Mouse (Mus musculus) spleen, adult 12 weeks (tissue): ENCODE results near the gene Gm6502.
"Not testable (repeated sequence)": the region's sequence is repeated elsewhere in the genome, so short reads cannot be mapped to it uniquely, and the experiment has no call there.

Experiments
- DNase-seq: peaks from one replicate; pipeline ENCODE4 v3.0.0; 2022; ENCODE audit warnings: low spot score

Gm6502 gene

DNA sequence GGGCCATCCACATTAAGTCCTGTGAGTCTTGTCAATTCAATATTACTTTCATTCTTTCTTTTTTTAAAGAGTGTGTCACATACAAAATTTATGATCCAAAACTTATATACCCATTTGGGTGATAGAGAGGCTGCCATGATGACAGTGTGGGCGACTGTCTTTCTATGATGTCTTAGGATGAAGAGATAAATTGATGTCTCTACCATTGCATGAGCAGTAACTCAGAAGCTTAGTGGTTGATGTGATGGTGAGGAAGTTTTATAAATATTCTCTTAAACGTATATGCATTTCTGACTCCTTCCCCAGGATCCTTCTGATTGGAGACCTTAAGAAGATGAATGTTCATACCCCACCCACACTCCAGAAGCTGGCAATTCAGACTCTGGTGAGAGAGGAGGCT is at the start of gene Gm6502:
Gene Gm6502, plus strand, starts transcription at position 301 of the 400 bp plus-strand sequence.
- not testable (repeated sequence) for DNase-seq

DNA sequence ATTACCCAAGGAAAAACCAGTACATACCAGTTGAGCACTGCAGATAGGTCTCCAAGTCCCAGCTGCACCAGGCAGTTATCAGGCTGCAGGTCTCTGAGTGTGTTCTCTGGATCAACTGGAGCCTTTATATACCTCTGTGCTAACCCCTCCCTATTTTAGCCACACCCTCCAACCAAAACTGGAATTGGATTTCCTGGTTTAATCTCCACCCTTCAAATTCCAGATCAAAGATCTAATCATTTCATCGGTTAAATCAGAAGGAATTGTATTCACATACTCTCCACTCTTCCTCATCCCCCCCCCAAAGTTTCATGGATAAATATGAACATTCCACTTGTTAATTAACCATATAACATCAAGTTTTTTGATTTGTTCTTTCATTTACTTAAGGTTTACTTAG is 7.5 kb upstream of the Gm6502 start, which contains the start of gene A430089I19Rik:
Gene A430089I19Rik, minus strand, starts transcription at position 101 of the 400 bp plus-strand sequence.
- DNase-seq = not testable (repeated sequence)

DNA sequence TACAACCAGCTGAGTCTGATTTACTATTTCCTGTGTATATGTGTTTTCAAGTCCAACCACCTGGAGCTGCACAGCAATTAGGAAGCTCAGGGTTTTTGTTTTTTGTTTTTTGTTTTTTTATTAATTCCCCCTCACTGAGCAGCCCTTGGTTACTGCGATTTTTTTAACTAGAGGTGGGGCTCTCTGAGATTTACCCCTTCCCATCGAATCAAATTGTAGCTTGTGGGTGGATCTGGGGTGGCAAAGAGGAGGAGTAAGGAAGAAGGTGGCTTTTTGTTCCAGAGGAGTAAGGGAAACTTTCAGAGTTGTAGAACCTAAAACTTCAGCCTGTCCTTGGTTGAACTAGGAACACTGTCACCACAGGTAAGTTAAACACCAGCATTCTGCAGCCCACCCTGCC is 25.2 kb downstream of the Gm6502 start, which contains the start of gene AA792892:
Gene AA792892, plus strand, starts transcription at position 301 of the 400 bp plus-strand sequence.
- not testable (repeated sequence) for DNase-seq
